Mouse (Mus musculus): ENCODE results near the gene 2010111I01Rik.
"Not testable (repeated sequence)": the region's sequence is repeated elsewhere in the genome, so short reads cannot be mapped to it uniquely, and the experiment has no call there.

2010111I01Rik gene

DNA sequence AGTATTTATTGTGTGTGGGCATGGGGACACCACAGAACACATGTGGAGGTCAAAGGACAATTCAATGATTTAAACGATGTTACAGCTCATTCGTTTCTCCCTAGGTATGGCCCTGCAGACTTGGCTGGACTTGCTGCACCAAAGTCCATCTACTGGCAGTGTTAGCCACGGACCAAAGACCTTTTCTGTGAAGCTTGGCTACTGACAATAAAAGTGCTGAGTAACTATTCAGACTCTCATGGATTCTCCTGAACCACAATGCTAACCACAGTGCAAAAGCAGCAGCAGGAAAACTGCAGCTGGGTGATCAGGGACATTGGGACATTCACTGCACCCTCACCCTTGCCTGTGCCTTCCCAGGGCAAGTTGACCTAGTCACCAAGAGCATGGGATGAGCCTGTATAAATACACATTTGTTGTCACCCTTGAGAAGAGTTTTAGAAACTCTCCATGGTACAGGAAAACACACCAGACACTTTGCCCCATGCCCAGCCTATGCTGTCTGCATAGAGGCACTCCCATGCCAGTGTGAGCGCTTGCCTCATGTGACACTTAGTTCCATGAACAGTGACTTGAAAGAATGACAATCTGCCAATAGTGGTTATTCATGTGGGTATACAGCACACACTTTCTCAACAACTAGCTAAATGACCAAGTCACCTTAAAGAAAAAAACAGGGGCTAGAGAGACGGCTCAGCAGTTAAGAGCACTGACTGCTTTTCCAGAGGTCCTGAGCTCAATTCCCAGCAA lies 381.0 kb downstream of the 2010111I01Rik start:
- DNase-seq (ENCODE audit: low spot score in 2 of 2) = no peak

DNA sequence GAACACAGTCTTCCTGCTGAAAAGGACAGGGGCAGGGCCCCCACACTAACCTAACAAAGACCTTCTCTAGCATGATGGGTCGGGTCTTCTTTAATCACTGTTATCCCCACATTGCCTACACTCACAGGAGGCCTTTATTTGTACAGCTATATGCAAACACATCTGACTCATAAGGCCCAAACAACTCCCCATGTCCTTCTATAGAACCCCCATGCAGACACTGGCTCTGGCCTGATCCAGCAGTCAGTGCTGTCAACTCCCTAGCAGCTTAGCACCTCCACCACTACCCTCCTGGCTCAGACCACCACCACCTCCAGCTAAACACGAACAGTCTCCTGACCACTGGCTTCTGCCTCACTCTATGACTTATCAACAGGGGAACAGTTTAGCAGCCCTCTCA lies 382.9 kb downstream of the 2010111I01Rik start:
- no peak for DNase-seq (ENCODE audit: low spot score in 2 of 2)

DNA sequence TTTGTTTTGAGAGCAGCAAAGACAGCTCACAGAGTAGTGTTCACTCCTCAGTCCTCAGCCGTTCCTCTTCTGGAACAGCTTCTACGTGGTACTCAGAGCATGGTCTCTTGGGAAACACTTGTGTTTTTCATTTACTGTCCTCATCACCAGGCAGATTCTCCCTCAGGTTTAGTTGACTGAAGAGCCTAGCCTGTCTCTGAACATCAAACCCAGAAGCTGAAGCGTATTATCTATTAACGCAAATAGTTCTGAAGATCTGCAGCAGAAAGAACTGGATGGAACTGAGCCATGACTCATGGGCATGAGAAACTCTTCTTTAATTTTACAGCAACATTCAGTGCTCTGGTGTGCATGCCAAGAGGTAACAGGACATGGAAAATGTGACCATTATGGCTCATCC lies 385.4 kb downstream of the 2010111I01Rik start:
- no peak for DNase-seq (ENCODE audit: low spot score in 2 of 2)

DNA sequence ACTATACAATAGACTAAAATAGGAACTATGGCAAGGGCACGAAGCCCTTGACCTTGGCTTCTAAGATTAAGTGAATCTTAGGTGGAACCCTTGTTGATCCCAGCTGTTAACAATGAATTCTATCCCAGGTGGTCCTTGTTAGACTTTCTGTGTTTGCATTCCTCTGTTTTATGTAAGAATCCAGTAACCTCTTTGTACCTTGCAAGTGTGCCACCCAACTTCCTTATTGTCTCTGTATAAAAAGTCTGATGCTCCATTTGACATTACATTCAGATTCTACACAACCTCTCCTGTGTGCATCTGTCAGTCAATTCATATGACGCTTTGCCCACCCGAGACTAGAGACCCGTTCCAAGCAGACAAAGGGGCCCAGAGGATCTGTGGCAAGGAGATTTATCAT lies 388.6 kb downstream of the 2010111I01Rik start:
- not testable (repeated sequence) for DNase-seq (ENCODE audit: low spot score in 2 of 2)

DNA sequence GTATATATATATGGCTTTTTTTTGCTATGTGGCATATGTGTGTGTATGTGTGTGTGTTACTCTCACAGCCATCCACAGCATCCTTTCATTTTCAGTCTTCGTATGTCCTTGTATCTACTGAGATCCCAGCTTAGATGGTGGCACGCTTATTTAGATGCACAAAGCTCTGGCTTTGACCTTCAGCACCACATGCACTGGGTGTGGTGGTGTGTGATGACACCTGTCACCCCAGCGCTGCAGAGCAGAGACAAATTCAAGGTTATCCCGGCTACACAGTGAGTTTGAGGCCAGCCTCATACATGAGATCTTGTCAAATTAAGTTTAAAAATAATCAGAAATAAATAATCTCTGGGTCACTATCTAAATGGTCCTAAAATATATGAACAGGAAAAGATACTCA lies 391.4 kb downstream of the 2010111I01Rik start:
- no peak for DNase-seq (ENCODE audit: low spot score in 2 of 2)

DNA sequence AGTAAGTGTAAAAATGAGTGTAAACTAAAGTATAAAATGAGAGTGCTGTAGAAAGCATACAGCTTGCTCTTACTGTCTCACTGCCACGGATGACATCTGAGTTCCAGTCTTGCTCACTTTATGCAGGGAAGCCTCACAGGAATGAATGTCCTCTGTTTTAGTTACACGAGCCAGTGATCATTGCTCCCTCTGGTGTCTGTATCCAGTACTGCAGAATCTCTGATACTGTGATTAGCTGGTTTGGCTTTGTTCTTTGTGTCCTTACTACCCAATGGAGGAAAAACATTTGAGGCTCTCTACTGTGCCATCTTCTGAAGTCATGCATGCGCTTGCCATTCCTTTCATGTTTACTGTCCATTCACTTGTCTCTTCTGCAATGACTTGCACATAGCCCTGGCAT lies 391.9 kb downstream of the 2010111I01Rik start:
- DNase-seq (ENCODE audit: low spot score in 2 of 2) = peak; percentile 40 to 50

DNA sequence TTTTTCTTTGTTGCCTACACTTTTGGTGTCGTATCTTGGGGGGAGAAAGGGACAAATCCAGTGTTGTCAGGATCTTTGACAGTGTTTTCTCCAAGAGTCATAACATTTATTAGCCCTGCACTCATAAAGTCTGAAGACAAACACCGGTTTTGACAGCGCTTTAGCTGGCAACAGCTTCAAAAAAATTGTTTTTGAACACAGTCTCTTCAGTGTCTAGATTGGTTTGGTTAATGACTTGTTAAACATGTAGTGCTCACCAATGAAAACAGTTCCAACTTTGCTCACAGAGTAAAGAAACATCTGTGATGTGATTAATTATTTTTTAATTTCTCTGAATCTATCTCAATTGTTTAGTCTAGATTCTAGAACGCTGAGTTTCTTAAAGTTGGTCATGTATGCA lies 394.7 kb downstream of the 2010111I01Rik start:
- DNase-seq (ENCODE audit: low spot score in 2 of 2) = no peak

DNA sequence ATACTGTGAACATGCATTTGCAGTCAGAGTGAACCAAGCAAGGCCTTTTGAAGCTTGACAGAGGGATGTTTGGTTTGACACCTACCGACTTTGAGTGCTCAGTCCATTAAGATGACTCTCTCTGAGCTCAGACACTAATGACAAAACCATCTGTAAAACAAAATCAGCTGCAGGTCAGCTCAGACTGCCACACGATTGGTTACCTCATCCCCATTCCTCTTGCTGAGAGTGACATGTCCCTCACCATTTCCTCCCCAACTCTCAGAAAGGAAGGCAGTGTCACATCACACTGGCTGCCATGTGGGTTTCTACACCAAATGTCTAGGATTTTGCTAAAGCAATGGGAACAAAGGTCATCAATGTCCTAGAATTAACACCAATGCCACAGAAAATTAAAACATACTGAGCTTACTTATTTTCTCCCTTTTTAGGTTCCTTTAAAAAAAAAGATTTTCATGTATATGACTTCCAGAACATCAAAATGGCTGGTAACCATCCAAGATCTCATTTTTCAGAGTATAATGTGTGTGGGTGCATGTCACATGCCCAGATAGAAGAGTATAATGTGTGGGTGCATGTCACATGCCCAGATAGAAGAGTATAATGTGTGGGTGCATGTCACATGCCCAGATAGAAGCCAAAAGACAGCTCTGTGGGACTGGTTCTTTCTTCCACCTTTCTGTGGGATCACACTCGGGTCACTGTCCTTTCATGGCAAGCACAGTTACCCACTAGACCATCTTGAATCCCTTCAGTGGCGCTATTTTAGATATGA lies 395.6 kb downstream of the 2010111I01Rik start:
- DNase-seq (ENCODE audit: low spot score in 2 of 2) = peak; percentile 17

DNA sequence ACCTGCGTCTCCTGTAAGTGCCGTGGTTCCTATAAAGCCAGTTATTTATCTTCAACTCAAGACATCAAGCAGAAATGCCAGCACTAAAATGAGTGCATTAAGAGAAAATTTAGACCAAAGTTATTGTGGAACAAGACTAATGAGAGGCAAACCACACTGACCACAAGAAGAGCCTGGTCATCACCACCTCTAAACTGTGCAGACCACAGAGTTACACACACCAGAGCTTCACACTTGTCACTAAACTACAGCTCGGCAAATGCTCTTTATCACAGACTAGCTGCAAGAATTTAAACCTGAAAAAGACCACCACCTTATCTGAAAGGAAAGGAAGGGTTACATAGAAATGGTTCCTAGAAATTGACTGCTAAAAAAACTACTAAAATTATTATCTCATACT lies 397.1 kb downstream of the 2010111I01Rik start:
- DNase-seq (ENCODE audit: low spot score in 2 of 2) = no peak

DNA sequence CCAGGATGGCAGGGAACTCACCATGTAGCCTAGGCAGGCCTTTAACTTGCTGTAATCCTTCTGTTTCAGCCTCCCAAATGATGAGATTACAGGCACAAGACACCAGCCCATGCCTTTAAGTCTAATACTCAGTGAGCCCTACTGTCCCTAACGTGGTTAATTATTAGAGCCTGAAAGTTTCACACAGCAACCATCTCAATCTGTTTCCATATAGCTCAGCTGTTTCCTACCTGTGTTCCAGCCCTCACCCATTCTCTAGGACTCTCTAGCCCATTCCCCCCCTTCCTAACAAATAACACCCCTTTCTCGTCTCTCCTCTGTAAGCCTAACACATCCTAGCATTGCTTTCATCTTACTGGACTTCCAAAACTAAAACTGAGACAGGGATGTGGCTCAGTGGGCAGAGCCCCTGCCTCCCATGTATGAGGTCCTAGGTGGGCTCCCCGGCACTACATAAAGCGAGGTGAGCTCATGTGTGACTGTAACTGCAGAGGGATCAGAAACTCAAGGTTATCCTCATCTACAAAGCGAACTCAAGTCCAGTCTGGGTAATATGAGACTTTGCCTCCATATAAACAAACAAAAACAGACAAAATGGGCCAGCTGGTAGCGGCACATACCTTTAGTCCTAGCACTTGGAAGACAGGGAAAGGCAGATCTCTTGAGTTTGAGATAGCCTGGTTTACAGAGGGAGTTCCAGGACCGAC lies 408.9 kb downstream of the 2010111I01Rik start:
- no peak for DNase-seq (ENCODE audit: low spot score in 2 of 2)
